Mouse (Mus musculus): ENCODE results near the gene Cd93. TPM values are rescaled to one million over a fixed set of nuclear protein-coding genes. Genes with fewer than 3 reads are reported as not detected.

Gene Cd93
- total and polyA plus RNA-seq, 3 experiments = not detected

GRCm38 (mm10) chr2:148453061-148453460, 9.7 kb upstream of the Cd93 start:
- H3K9ac ChIP-seq (ENCODE audit: control insufficient read depth, low read depth, low read length, poor library complexity, severe bottlenecking) = no peak overlapping the region
- H3K27me3 ChIP-seq (ENCODE audit: control insufficient read depth in 1 of 2, insufficient read depth in 2 of 2, low read length in 2 of 2) = no peaks in the 10 kb centered on the region
- no peak for TF ChIP-seq MEF2A (IDR thresholded peaks at IDR 0.05; ENCODE audit: extremely low read depth, insufficient replicate concordance, low read depth, low read length, poor library complexity, severe bottlenecking)
- no peak for TF ChIP-seq TBP (IDR thresholded peaks at IDR 0.05; ENCODE audit: low read depth, low read length)
- TF ChIP-seq CHD1 (IDR thresholded peaks at IDR 0.05; ENCODE audit: low read depth, low read length) = no peak
- no peak for TF ChIP-seq ZNF384 (IDR thresholded peaks at IDR 0.05; ENCODE audit: low read depth, low read length)
- no peak for TF ChIP-seq MAX (IDR thresholded peaks at IDR 0.05; ENCODE audit: low read length)
- TF ChIP-seq ELF1 (IDR thresholded peaks at IDR 0.05; ENCODE audit: low read depth, low read length) = no peak
- H3K4me3 ChIP-seq (ENCODE audit: control insufficient read depth in 1 of 2, insufficient read depth in 1 of 2, low read depth in 2 of 2, low read length in 2 of 2) = no peak overlapping the region
- no peak for DNase-seq (ENCODE audit: low read depth, low spot score)
- H3K36me3 ChIP-seq (ENCODE audit: control insufficient read depth in 1 of 2, insufficient read depth in 2 of 2, low read length in 2 of 2) = no peaks in the 10 kb centered on the region
- H3K27ac ChIP-seq (ENCODE audit: control insufficient read depth, low read depth, low read length) = no peak overlapping the region
- H3K4me1 ChIP-seq (ENCODE audit: control insufficient read depth in 1 of 2, insufficient read depth in 2 of 2, low read length in 2 of 2) = no peaks in the 10 kb centered on the region
- H3K9me3 ChIP-seq (replicated peaks; ENCODE audit: insufficient read depth, low read length) = no peaks in the 10 kb centered on the region
- H3K79me2 ChIP-seq (ENCODE audit: control insufficient read depth, insufficient read depth, low read length, poor library complexity) = no peaks in the 10 kb centered on the region

GRCm38 (mm10) chr2:148451498-148451897, 8.1 kb upstream of the Cd93 start:
- H3K36me3 ChIP-seq (ENCODE audit: control insufficient read depth in 1 of 2, insufficient read depth in 2 of 2, low read length in 2 of 2) = no peaks in the 10 kb centered on the region
- TF ChIP-seq GABPA (IDR thresholded peaks at IDR 0.05; ENCODE audit: low read depth, low read length) = no peak
- no peak for TF ChIP-seq TBP (IDR thresholded peaks at IDR 0.05; ENCODE audit: low read depth, low read length)
- no peak for TF ChIP-seq MYB (IDR thresholded peaks at IDR 0.05; ENCODE audit: low read depth, low read length)
- TF ChIP-seq RCOR1 (IDR thresholded peaks at IDR 0.05; ENCODE audit: low read depth, low read length) = no peak
- no peak for TF ChIP-seq GATA1 (IDR thresholded peaks at IDR 0.05; ENCODE audit: low read depth, low read length)
- TF ChIP-seq USF1 (IDR thresholded peaks at IDR 0.05; ENCODE audit: low read depth, low read length) = no peak
- TF ChIP-seq SIN3A (IDR thresholded peaks at IDR 0.05; ENCODE audit: low read length) = no peak
- no peak for TF ChIP-seq KAT2A (conservative IDR thresholded peaks at IDR 0.05; ENCODE audit: low read depth, low read length)
- no peak for TF ChIP-seq ZC3H11A (IDR thresholded peaks at IDR 0.05; ENCODE audit: low read depth, low read length)
- TF ChIP-seq RAD21 (IDR thresholded peaks at IDR 0.05; ENCODE audit: low read depth, low read length) = no peak
- TF ChIP-seq HCFC1 (IDR thresholded peaks at IDR 0.05; ENCODE audit: low read depth, low read length) = no peak
- no peak for TF ChIP-seq ELF1 (IDR thresholded peaks at IDR 0.05; ENCODE audit: low read depth, low read length)
- no peak for TF ChIP-seq MEF2A (IDR thresholded peaks at IDR 0.05; ENCODE audit: extremely low read depth, insufficient replicate concordance, low read depth, low read length, poor library complexity, severe bottlenecking)
- no peak for TF ChIP-seq MAX (IDR thresholded peaks at IDR 0.05; ENCODE audit: low read length)
- TF ChIP-seq USF2 (IDR thresholded peaks at IDR 0.05; ENCODE audit: borderline replicate concordance in 1 of 2, insufficient read depth in 1 of 2, low read depth in 1 of 2, low read length in 2 of 2) = no peak
- TF ChIP-seq E2F4 (IDR thresholded peaks at IDR 0.05; ENCODE audit: borderline replicate concordance, low read depth, low read length) = no peak
- no peak for TF ChIP-seq POLR2AphosphoS2 (IDR thresholded peaks at IDR 0.05; ENCODE audit: low read length)
- TF ChIP-seq TAL1 (IDR thresholded peaks at IDR 0.05; ENCODE audit: low read length) = no peak
- no peaks in the 10 kb centered on the region for H3K4me1 ChIP-seq (ENCODE audit: control insufficient read depth in 1 of 2, insufficient read depth in 2 of 2, low read length in 2 of 2)
- H3K9me3 ChIP-seq (replicated peaks; ENCODE audit: insufficient read depth, low read length) = no peaks in the 10 kb centered on the region
- no peak overlapping the region for H3K4me3 ChIP-seq (ENCODE audit: control insufficient read depth in 1 of 2, insufficient read depth in 1 of 2, low read depth in 2 of 2, low read length in 2 of 2)
- no peaks in the 10 kb centered on the region for H3K79me2 ChIP-seq (ENCODE audit: control insufficient read depth, insufficient read depth, low read length, poor library complexity)
- no peak overlapping the region for H3K9ac ChIP-seq (ENCODE audit: control insufficient read depth, low read depth, low read length, poor library complexity, severe bottlenecking)
- no peak overlapping the region for H3K27ac ChIP-seq (ENCODE audit: control insufficient read depth, low read depth, low read length)
- no peaks in the 10 kb centered on the region for H3K27me3 ChIP-seq (ENCODE audit: control insufficient read depth in 1 of 2, insufficient read depth in 2 of 2, low read length in 2 of 2)
- DNase-seq (ENCODE audit: low read depth, low spot score) = no peak
